Mouse (Mus musculus): ENCODE measurements at regions not wholly inside any gene's neighbourhood (a gene's known extent, or its start where the extent isn't known, plus 50 kb on each side); places are given as distances from the start of the nearest gene placed in this dataset.

DNA sequence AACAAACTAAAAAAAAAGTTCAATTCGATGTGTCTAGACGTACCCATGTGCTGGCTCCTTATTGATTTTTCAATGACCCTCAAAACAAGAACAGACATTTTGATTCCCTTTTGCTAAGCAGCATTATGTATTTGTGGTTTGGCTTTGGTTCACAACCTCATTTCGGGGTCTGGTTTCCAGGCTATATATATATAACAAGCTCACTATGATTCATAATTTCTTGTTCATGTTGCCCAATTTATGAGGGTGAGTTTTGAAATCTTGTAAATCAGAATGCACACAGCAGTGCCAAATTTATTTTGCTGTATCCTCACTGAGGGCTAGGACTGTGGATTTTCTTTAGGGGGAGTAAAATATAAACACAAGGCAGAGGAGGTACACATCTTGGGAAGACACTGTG lies 177.0 kb downstream of the Calcrl start:
- Histone ChIP-seq H3K36me3 (no peaks in the 10 kb centered on the region), H3K9ac (no peak overlapping the region), H3K27ac (no peak overlapping the region), H3K4me1 (no peaks in the 10 kb centered on the region), H3K4me3 (replicated peaks) (no peak overlapping the region), H3K9me3 (no peaks in the 10 kb centered on the region), H3K27me3 (replicated peaks) (no peaks in the 10 kb centered on the region), H3K4me2 (no peak overlapping the region)
- 76% methylated on average over 3 of the region's 3 CpGs for WGBS
- no peak for ATAC-seq (ENCODE audit: insufficient read depth, low FRiP score, low read depth)

DNA sequence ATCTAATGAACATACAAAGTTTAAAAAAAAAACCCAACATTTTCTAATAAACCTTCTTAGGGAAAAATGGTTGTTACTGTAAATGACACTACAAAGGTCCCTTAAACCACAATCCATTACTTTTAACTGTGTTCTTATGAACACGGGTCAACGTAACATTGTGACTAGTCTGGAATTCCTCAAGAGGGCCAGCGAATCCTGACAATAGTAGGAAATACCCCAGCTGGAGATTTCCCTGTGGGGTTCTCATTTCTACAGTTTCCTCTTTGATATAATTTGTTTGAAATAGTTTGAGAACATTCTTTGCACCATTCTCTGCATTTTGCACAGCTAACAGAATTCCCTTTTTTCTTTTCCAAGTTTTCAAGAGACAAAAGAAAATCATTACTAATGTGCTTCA lies 175.3 kb downstream of the Calcrl start:
- H3K27ac ChIP-seq: peak overlapping the region; percentile 40; the same call in 1 of the 2 replicates

DNA sequence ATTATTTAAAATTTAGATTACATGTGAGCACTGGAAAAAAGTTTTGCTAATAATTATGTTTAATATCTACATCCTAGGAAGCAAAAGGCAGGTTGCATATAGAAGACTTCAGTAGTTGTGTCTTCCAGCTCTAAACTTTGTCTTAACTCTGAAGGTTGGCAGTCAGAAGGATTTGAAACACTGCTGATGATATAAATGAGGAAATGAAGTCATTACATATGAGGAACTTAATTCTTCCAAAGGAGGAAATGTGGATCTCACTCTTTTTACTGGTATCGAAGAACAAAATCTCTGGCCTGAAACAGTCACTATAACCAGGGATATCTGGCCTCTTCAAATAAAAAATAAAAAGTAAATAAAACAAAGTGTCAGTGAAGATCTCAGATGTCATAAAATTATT lies 173.1 kb downstream of the Calcrl start:
- Histone ChIP-seq H3K9ac (no peak overlapping the region), H3K27me3 (replicated peaks) (no peaks in the 10 kb centered on the region), H3K4me3 (replicated peaks) (no peak overlapping the region), H3K4me2 (no peak overlapping the region), H3K36me3 (no peaks in the 10 kb centered on the region), H3K9me3 (no peaks in the 10 kb centered on the region), H3K27ac (no peak overlapping the region), H3K4me1 (no peaks in the 10 kb centered on the region)
- no peak for ATAC-seq (ENCODE audit: insufficient read depth, low FRiP score, low read depth)
- WGBS: 78% methylated on average over 1 of the region's 1 CpGs

More for the DNA sequence above, 175.3 kb downstream of the Calcrl start:
- H3K9ac ChIP-seq: no peak overlapping the region
- H3K36me3 ChIP-seq: no peaks in the 10 kb centered on the region
- no peaks in the 10 kb centered on the region for H3K4me1 ChIP-seq
- no peak overlapping the region for H3K4me3 ChIP-seq (replicated peaks)
- WGBS: 29% methylated on average over 3 of the region's 3 CpGs
- H3K4me2 ChIP-seq: no peak overlapping the region
- no peaks in the 10 kb centered on the region for H3K27me3 ChIP-seq (replicated peaks)
- ATAC-seq (ENCODE audit: insufficient read depth, low FRiP score, low read depth): no peak
- H3K9me3 ChIP-seq: no peaks in the 10 kb centered on the region

DNA sequence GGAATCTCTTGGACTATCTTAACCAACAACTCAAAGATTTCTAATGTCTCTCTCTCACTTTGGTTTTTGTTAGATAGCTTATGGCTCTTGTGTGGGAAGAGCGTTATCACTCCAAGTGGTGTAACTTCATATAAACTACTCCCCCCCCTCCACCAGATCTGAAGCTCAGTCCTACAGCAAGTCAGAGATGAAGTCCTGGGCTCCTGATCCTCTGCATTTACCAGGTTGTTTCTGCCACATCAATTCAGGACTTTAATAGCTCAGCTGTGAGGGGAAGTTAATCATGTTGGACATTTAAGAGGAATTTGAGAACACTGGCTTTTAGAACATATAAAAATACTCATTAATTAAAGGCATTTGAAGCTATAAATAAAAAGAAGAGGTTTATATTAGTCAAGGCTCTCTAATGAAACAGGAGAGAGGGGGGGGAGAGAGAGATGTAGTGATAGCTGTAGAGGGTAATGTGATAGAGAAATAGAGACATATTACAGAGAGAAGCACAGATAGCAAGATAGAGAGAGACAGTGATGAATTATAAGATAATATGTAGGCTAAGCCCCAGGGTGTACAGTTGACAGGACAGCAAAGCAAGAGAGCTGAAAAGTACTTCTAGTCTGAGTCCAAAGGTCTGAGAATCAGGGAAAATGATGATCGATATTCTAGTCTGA lies 166.7 kb downstream of the Calcrl start:
- 77% methylated on average over 2 of the region's 2 CpGs for WGBS
- ATAC-seq (ENCODE audit: insufficient read depth, low FRiP score, low read depth): no peak
- H3K4me3 ChIP-seq (replicated peaks): no peak overlapping the region
- no peaks in the 10 kb centered on the region for H3K4me1 ChIP-seq
- H3K4me2 ChIP-seq: no peak overlapping the region
- no peak overlapping the region for H3K27ac ChIP-seq
- H3K27me3 ChIP-seq (replicated peaks): no peaks in the 10 kb centered on the region
- no peaks in the 10 kb centered on the region for H3K36me3 ChIP-seq
- no peaks in the 10 kb centered on the region for H3K9me3 ChIP-seq
- no peak overlapping the region for H3K9ac ChIP-seq

DNA sequence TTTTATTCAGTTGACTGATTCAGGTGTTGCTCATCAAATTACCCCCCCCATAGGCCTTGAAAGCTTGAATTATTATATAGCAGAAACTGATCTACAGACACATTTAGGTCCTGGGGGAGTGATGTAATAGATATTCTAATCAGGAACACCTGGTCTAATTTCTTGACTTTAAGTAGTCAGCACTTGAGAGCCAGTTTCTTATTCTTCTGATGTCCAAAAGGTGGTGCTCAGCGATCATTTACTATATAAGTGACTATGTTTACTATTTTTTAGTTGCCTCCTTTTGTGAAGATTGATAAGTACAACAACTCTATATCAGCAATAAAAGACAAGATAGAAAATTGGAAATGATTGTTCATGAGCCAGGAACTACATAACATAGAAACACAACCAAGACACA lies 166.0 kb downstream of the Calcrl start:
- no peak overlapping the region for H3K4me2 ChIP-seq
- H3K9ac ChIP-seq: no peak overlapping the region
- H3K27ac ChIP-seq: no peak overlapping the region
- no peaks in the 10 kb centered on the region for H3K4me1 ChIP-seq
- no peaks in the 10 kb centered on the region for H3K9me3 ChIP-seq
- H3K4me3 ChIP-seq (replicated peaks): no peak overlapping the region
- H3K27me3 ChIP-seq (replicated peaks): no peaks in the 10 kb centered on the region
- ATAC-seq (ENCODE audit: insufficient read depth, low FRiP score, low read depth): no peak
- H3K36me3 ChIP-seq: no peaks in the 10 kb centered on the region
- 79% methylated on average over 1 of the region's 1 CpGs for WGBS

DNA sequence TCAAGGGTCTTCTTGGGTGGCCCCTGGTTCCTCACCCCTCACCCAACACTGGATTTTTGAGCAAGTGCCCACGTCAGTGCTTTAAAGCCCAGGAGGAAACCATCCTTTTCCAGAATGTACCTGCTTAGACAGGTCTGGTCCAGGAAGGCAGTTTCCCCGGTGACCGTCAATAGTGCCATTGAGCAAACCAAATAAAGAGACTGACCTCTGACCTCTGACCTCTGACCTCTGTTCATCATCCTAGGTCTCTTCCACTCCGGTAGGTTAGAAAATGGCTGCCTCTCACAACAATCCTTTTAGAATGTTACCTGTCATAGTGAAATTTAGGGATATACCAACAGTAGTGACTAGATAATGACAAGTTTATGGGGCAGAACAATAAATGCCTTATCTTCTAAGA lies 164.5 kb downstream of the Calcrl start:
- H3K27me3 ChIP-seq (replicated peaks): no peaks in the 10 kb centered on the region
- no peak overlapping the region for H3K4me3 ChIP-seq (replicated peaks)
- 66% methylated on average over 4 of the region's 4 CpGs for WGBS
- no peak for ATAC-seq (ENCODE audit: insufficient read depth, low FRiP score, low read depth)
- no peak overlapping the region for H3K4me2 ChIP-seq
- H3K4me1 ChIP-seq: no peaks in the 10 kb centered on the region
- no peak overlapping the region for H3K27ac ChIP-seq
- no peaks in the 10 kb centered on the region for H3K36me3 ChIP-seq
- no peaks in the 10 kb centered on the region for H3K9me3 ChIP-seq
- no peak overlapping the region for H3K9ac ChIP-seq

DNA sequence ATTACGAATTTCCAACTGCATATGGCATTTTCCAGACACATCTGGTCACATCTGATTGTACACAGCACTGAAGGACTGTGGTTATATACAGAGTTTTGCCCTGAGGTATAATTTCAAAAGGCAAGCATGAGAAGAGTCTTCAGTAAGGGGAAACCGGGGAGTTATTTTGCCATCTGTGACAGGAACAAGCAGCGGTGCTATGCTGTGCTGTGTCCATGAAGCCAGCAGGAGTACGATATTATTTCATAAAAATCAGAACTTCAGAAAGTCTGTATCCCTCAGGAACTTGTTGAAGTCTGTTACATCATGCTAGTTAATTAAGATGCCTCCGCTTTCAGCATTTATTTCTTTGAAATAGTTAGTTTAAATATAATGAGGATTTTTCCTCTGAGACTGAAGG lies 163.7 kb downstream of the Calcrl start:
- 90% methylated on average over 5 of the region's 5 CpGs for WGBS
- no peaks in the 10 kb centered on the region for H3K9me3 ChIP-seq

DNA sequence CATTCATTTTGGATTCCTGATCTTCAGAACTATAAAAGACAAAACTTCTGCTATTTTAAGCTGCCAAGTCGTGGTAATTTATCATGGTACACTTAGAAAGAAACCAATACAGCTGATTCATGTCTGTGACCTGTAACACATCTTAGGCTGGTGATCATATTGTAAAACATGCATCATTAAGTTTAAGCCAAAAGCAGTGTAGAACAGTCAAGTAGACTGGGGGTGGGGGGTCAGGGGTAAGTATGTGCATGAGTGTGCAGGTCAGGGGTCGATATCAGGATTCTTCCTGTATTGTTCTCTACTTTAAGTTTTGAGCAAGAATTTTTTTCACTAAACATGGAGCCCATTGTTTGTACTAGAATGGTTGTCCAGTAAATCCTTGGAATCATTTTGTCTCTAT lies 160.7 kb downstream of the Calcrl start:
- Histone ChIP-seq H3K9ac (no peak overlapping the region), H3K4me2 (no peak overlapping the region), H3K27me3 (replicated peaks) (no peaks in the 10 kb centered on the region), H3K9me3 (no peaks in the 10 kb centered on the region), H3K27ac (no peak overlapping the region), H3K36me3 (no peaks in the 10 kb centered on the region), H3K4me1 (no peaks in the 10 kb centered on the region), H3K4me3 (replicated peaks) (no peak overlapping the region)
- 59% methylated on average over 2 of the region's 2 CpGs for WGBS
- ATAC-seq (ENCODE audit: insufficient read depth, low FRiP score, low read depth): no peak

More for the DNA sequence above, 163.7 kb downstream of the Calcrl start:
- Histone ChIP-seq H3K27ac (no peak overlapping the region), H3K27me3 (replicated peaks) (no peaks in the 10 kb centered on the region), H3K36me3 (no peaks in the 10 kb centered on the region), H3K4me2 (no peak overlapping the region), H3K4me1 (no peaks in the 10 kb centered on the region), H3K9ac (no peak overlapping the region), H3K4me3 (replicated peaks) (no peak overlapping the region)
- ATAC-seq (ENCODE audit: insufficient read depth, low FRiP score, low read depth): no peak

DNA sequence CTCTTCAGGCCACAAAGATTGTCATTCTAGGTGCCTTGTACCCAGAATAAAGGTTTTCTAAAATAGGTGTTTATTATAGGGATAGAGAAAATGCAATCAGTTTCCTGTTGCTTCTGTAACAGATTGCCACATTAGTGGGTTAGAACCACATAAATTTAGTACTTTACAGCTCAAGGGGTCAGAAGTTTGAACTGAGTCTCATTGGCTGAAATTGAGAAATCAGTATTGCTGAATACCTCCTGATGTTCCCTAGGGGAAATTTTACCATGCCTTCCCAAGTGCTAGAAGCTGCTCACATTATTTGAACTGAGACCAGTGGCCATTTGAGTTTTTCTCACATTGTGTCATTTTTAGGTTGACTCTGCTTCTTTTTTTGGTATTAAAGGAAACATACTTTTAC lies 160.2 kb downstream of the Calcrl start:
- Histone ChIP-seq H3K27me3 (replicated peaks) (no peaks in the 10 kb centered on the region), H3K36me3 (no peaks in the 10 kb centered on the region), H3K4me1 (no peaks in the 10 kb centered on the region), H3K4me3 (replicated peaks) (no peak overlapping the region), H3K9me3 (no peaks in the 10 kb centered on the region), H3K4me2 (no peak overlapping the region), H3K27ac (no peak overlapping the region), H3K9ac (no peak overlapping the region)
- ATAC-seq (ENCODE audit: insufficient read depth, low FRiP score, low read depth): no peak

DNA sequence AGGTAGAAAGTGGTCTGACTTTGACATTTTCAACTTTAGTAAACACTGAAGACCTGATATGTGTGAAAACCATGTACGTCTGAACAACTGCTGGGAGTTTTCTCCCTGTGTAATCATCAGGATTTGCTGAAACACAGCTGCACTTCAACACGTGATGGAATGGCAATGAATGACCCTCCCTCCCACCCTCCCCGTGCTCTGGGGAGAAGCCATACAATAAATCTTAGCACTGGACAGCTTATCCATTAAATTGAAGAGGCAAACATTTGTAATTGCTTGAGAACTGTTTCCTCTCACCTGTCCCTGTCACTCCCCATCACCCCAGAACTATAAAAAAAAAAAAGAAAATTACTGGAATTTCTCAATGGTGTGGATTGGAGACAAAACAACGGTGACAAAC lies 159.1 kb downstream of the Calcrl start:
- Histone ChIP-seq H3K4me2 (no peak overlapping the region), H3K27me3 (replicated peaks) (no peaks in the 10 kb centered on the region), H3K36me3 (no peaks in the 10 kb centered on the region), H3K9me3 (no peaks in the 10 kb centered on the region), H3K9ac (no peak overlapping the region), H3K27ac (no peak overlapping the region), H3K4me1 (no peaks in the 10 kb centered on the region), H3K4me3 (replicated peaks) (no peak overlapping the region)
- no peak for ATAC-seq (ENCODE audit: insufficient read depth, low FRiP score, low read depth)
- WGBS: 20% methylated on average over 4 of the region's 4 CpGs

DNA sequence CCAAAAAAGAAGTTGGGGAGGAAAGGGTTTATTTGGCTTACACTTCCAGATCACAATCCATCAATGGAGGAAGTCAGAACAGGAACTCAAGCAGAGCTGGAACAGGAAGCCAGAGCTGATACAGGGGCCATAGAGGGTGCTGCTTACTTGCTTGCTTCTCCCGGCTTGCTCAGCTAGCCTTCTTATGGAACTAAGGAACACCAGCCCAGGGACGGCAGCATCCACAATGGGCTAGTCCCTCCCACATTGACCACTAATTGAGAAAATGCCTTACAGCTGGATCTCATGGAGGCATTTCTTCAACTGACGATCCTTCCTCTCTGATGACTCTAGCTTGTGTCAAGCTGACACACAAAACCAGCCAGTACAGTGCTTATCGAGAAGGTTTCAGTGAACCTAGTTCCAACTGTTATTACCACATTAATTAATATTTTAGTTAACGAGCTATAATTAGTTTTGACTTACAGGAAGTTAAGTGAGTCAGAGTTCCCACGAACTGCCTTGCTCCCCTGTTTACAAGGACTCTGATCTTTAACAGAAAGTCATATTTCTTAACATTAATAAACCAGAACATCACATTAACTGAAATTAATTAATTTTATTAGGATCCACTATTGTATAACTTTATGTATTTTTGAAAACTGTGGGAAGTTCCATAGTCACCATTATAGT lies 158.2 kb downstream of the Calcrl start:
- Histone ChIP-seq H3K4me2 (no peak overlapping the region), H3K4me1 (no peaks in the 10 kb centered on the region), H3K36me3 (no peaks in the 10 kb centered on the region), H3K4me3 (replicated peaks) (no peak overlapping the region), H3K27me3 (replicated peaks) (no peaks in the 10 kb centered on the region), H3K9me3 (no peaks in the 10 kb centered on the region), H3K9ac (no peak overlapping the region), H3K27ac (no peak overlapping the region)
- no peak for ATAC-seq (ENCODE audit: insufficient read depth, low FRiP score, low read depth)
- 46% methylated on average over 6 of the region's 6 CpGs for WGBS

DNA sequence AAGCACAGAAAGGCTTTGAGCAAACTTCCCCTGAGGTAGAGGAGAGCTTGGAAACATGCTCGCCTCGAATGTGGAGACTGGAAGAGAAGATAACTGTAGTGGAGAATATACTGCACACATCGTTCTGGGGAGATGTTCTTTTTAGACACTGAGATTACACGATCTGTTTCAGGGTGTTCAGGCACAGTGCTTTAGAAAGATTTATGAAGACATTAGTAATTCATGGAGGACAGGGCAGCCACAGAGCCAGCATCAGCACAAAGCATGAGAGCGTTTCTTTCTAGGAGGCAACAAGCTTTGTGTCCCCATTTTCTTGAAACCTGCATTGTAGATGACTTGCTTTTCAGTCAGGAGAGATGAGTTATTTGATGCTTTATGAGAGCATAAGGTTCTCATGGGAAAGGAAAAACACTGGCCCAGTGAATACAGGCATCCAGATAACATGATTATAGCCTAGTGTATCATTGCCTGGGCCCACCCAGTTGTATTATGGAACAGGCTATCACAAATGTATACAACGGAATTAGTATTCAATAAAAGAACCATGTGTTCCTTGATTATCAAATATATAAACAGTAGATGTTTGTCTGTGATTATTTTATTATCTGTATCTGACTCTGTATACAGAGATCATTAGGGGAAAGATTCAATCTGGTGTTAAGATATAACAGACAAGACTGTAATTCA lies 151.0 kb downstream of the Calcrl start:
- ATAC-seq (ENCODE audit: insufficient read depth, low FRiP score, low read depth): 0 out of 2 replicates have a peak, but pooled peaks have one; percentile 39
- WGBS: 59% methylated on average over 6 of the region's 6 CpGs
- no peaks in the 10 kb centered on the region for H3K36me3 ChIP-seq
- H3K27ac ChIP-seq: peak overlapping the region; percentile 12; the same call in 1 of the 2 replicates
- no peaks in the 10 kb centered on the region for H3K9me3 ChIP-seq
- no peak overlapping the region for H3K4me2 ChIP-seq
- H3K9ac ChIP-seq: no peak overlapping the region
- H3K4me3 ChIP-seq (replicated peaks): no peak overlapping the region
- no peaks in the 10 kb centered on the region for H3K4me1 ChIP-seq
- no peaks in the 10 kb centered on the region for H3K27me3 ChIP-seq (replicated peaks)
